Mouse (Mus musculus): Measurements from ENCODE around the gene Sirt1.

Gene Sirt1

DNA sequence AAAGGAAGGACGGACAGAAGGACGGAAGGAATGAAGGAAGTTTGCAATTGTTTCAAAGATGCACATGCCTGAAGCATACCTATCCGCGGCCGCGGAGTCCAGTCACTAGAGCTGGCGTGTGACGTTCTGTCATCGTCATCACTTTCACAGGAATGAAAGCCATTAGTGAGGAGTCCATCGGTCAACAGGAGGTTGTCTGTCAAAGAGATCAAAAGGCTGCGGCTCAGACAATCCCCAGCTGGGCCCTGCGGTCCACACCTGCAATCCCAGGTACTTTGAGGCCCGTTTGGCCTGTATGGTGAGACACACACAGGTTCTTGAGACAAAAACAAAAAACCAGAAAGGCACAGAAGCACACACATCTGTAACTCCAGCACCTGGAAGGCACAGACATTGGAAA is 44.6 kb downstream of the Sirt1 start:
- no peak for DNase-seq (ENCODE audit: low spot score in 2 of 2)

- DNase-seq (ENCODE audit: low spot score in 2 of 2), result no peak
Observed at GRCm38 (mm10) chr10:63327091-63327490, 54.4 kb downstream of the Sirt1 start.

DNA sequence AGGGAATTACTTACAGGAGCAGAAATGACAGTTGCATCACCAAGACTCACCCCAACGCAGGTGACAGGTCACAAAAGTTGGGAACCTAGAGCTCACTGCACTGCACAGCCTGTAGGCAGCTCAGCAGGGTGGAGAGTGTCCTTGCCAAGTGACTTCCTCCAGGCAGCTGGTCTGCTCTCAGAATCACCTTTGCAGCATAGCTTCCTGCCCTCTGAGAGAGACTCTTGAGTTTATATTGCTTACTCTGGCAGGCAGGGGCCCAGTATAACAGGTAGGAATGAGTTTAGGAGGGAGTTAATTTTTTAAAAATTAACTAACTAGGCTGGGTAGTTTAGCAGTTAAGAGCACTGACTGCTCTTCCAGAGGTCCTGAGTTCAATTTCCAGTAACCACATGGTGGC is 67.8 kb downstream of the Sirt1 start:
- no peak for DNase-seq (ENCODE audit: low spot score in 2 of 2)

- DNase-seq (ENCODE audit: low spot score in 2 of 2), result peak; percentile 60 to 77
Observed at GRCm38 (mm10) chr10:63308582-63309366, 72.7 kb downstream of the Sirt1 start.

DNA sequence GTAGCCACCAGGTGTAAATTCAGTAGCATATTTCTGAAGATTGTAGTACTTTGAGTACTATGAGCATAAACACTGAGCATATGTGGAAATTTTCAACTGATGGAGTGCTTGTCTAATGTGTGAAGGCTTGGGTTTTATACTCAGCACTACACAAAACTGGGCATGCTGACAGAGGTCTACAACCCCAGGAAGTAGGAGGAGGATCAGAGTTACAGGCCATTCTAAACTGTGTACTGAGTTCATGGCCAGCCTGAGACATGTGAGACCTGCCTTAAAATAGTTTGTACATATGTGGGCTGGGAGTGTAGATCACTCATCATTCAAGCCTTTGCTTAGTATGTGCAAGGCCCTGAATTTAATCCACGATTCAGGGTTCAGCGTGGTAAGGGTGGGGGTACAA is 79.1 kb downstream of the Sirt1 start:
- no peak for DNase-seq (ENCODE audit: low spot score in 2 of 2)

DNA sequence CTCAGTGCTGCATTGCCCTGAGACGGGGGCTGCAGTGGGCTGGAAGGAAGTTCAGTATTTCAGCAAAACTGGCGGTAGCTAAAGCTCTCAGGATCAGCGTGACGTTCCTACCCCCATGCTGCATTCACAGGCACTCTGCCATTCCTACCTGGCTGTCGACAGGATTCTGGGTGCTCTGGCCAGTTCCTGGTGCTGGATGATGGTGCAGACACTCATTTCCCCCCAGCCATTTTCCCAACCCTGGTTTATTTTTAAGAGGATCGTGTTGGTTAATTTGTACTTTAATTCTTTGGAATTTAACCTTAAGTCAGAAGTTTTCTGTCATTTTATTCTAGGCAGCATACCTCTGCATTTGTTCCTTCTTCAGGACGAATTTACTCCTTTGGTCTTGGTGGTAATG is 98.7 kb downstream of the Sirt1 start:
- DNase-seq (ENCODE audit: low spot score in 2 of 2), result no peak

GRCm38 (mm10) chr10:63282417-63282816 is 99.1 kb downstream of the Sirt1 start:
- no peak for DNase-seq (ENCODE audit: low spot score in 2 of 2)

DNA sequence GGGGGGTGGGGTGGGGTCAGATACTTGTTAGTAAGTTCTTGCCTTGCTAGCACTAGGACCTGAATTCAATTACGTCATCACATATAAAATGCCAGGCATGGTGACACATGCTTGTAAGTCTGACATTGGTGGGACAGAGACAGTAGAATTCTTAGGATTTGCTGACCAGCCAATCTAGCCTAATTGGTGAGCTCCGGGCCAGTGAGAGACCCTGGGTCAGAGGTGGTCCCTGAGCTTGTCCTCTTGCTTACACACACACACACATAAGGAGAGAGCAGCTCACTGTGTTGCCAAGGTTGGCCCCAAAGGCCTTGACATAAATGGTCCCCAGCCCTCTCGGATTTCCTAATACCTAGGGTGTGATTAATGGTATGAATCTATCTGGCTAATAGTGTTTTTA is 101.7 kb downstream of the Sirt1 start:
- no peak for DNase-seq (ENCODE audit: low spot score in 2 of 2)

DNA sequence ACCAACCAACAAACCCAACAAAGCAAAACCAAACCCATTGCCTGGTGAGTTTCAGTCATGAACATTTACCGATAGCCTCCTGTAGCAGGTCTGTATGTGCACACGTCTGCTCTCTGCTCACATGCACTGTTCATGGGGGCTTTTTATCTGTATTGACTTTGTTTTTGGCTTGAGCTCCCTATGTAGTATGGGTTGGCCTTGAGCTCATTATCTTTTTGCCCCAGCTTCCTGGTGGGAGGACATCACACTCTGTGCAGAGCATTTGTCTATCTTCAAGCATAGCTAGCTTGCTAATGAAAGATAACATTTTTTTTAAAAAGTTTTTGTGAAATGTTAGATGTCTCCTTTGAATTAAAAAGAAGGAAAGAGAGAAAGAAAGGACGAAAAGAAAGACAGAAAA is 104.5 kb downstream of the Sirt1 start:
- no peak for DNase-seq (ENCODE audit: low spot score in 2 of 2)

DNA sequence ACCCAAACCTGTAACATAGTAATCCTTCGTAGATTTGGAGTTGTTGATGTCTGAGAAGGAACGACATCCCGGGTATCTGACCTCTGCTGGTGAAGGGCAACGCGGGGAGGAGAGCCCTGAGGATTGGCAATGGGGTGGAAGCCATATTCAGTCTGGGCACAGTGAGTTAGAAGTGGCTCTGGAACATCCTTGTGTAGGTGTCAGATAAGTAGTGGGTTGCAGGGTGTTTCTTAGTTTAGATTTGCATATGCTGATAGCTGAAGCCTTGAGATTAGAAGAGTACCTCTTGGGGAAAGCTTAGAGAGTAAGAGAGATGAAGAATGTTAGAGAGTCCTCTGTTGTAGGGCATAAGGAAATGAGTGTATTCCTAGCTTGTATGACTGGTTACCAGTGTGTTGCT is 108.6 kb downstream of the Sirt1 start:
- DNase-seq (ENCODE audit: low spot score in 2 of 2), result no peak

GRCm38 (mm10) chr10:63272401-63272800 is 109.1 kb downstream of the Sirt1 start:
- no peak for DNase-seq (ENCODE audit: low spot score in 2 of 2)
